In genomic region chr8:64871469-64872165, GRCm38 (mm10) we compare ENCODE assay signal across 9 mouse cellular contexts. TPM values are rescaled to one million over a fixed set of nuclear protein-coding genes. Genes with fewer than 3 reads are reported as not detected.
A peak's percentile ranks its signal among the peaks of the same experiment; 100 is the strongest.
DNase-seq lines count a peak whose midpoint lies in the region; ATAC-seq lines count a peak whose summit lies in the region.
"Had no signal": no experiment of that assay in that cellular context is flagged by ENCODE, and none has a peak within 500 bp of the region (broad histone marks: within the 10 kb centered on the region; RNA-seq: fewer than 3 reads in every experiment).

No protein-coding gene starts in this region.

- DNase-seq in gastrocnemius, postnatal 25 days = peak; percentile 8
- DNase-seq in gastrocnemius, adult 18-20 months (ENCODE audit: low spot score) = no peak
- DNase-seq in cerebellum, adult 18-20 months = peak; percentile 34 to 46
- peak; percentile 36 for DNase-seq in lung, postnatal 10 days
- no peak for DNase-seq in liver, embryonic 11.5 days (ENCODE audit: low spot score)
- DNase-seq in adrenal gland, postnatal 4 days (ENCODE audit: low spot score in 2 of 2) = no peak

- H3K9ac ChIP-seq in heart, embryonic 15.5 days = no peak overlapping the region
- H3K9ac ChIP-seq in midbrain, embryonic 13.5 days (replicated peaks) = no peak overlapping the region
- no peak overlapping the region for H3K9ac ChIP-seq in liver, embryonic 11.5 days (ENCODE audit: low read depth, low read length)
- H3K9ac ChIP-seq: neural tube, embryonic 13.5 days had no signal

- H3K27me3 ChIP-seq in heart, embryonic 15.5 days = no peaks in the 10 kb centered on the region
- no peaks in the 10 kb centered on the region for H3K27me3 ChIP-seq in midbrain, embryonic 13.5 days
- H3K27me3 ChIP-seq in liver, embryonic 11.5 days (replicated peaks; ENCODE audit: control insufficient read depth, insufficient read depth, low read length) = no peaks in the 10 kb centered on the region
- H3K27me3 ChIP-seq: neural tube, embryonic 13.5 days had no signal

- WGBS in heart, embryonic 15.5 days = 27% methylated on average over 12 of the region's 12 CpGs
- WGBS in midbrain, embryonic 13.5 days = 91% methylated on average over 12 of the region's 12 CpGs
- 67% methylated on average over 12 of the region's 12 CpGs for WGBS in liver, embryonic 11.5 days

- H3K4me2 ChIP-seq in heart, embryonic 15.5 days = peak overlapping the region; percentile 40
- no peak overlapping the region for H3K4me2 ChIP-seq in midbrain, embryonic 13.5 days (replicated peaks)
- H3K4me2 ChIP-seq in liver, embryonic 11.5 days = no peak overlapping the region
- H3K4me2 ChIP-seq: neural tube, embryonic 13.5 days had no signal

- H3K27ac ChIP-seq in heart, embryonic 15.5 days = peak overlapping the region; percentile 41
- H3K27ac ChIP-seq in midbrain, embryonic 13.5 days = no peak overlapping the region
- H3K27ac ChIP-seq in liver, embryonic 11.5 days (ENCODE audit: low read depth, low read length) = no peak overlapping the region
- H3K27ac ChIP-seq: neural tube, embryonic 13.5 days had no signal

- peaks cover 13% of the 10 kb centered on the region for H3K4me1 ChIP-seq in heart, embryonic 15.5 days (replicated peaks)
- H3K4me1 ChIP-seq in midbrain, embryonic 13.5 days (replicated peaks) = no peaks in the 10 kb centered on the region
- no peaks in the 10 kb centered on the region for H3K4me1 ChIP-seq in liver, embryonic 11.5 days (replicated peaks; ENCODE audit: control insufficient read depth, insufficient read depth, low read length)
- H3K4me1 ChIP-seq: neural tube, embryonic 13.5 days had no signal

- no peaks in the 10 kb centered on the region for H3K9me3 ChIP-seq in heart, embryonic 15.5 days (replicated peaks)
- H3K9me3 ChIP-seq in midbrain, embryonic 13.5 days = peaks cover 6% of the 10 kb centered on the region; the same call in 1 of the 2 replicates
- H3K9me3 ChIP-seq in liver, embryonic 11.5 days (ENCODE audit: control insufficient read depth, low read length) = no peaks in the 10 kb centered on the region
- H3K9me3 ChIP-seq: neural tube, embryonic 13.5 days had no signal

- H3K4me3 ChIP-seq in heart, embryonic 15.5 days = peak overlapping the region; percentile 9; the same call in 1 of the 2 replicates
- H3K4me3 ChIP-seq in midbrain, embryonic 13.5 days (replicated peaks) = no peak overlapping the region
- no peak overlapping the region for H3K4me3 ChIP-seq in liver, embryonic 11.5 days (ENCODE audit: low read depth, low read length)
- H3K4me3 ChIP-seq: neural tube, embryonic 13.5 days had no signal

- ATAC-seq in heart, embryonic 15.5 days (replicated peaks; ENCODE audit: insufficient number of reproducible peaks, insufficient read depth, low FRiP score, low read depth) = peak; percentile 60; the same call in 1 of the 2 replicates
- no peak for ATAC-seq in midbrain, embryonic 13.5 days
- ATAC-seq in liver, embryonic 11.5 days (replicated peaks; ENCODE audit: low FRiP score) = no peak

- H3K36me3 ChIP-seq in heart, embryonic 15.5 days = no peaks in the 10 kb centered on the region
- no peaks in the 10 kb centered on the region for H3K36me3 ChIP-seq in midbrain, embryonic 13.5 days
- H3K36me3 ChIP-seq in liver, embryonic 11.5 days (ENCODE audit: control insufficient read depth, insufficient read depth, low read length) = no peaks in the 10 kb centered on the region
- H3K36me3 ChIP-seq: neural tube, embryonic 13.5 days had no signal

RNA-seq across cellular contexts. Expression of gene Klhl2, which starts 21.8 kb away (rescaled TPM):
- 1 to 10 TPM; 5.3 to 6.6 TPM for total RNA-seq in gastrocnemius, postnatal 25 days (2021)
- total RNA-seq in gastrocnemius, adult 18-20 months (2021) = 1 to 10 TPM; 6.0 to 8.1 TPM
- 11.3 and 11.5 TPM in 2 replicates for polyA plus RNA-seq in heart, embryonic 15.5 days (2015; fragmentation: Nextera tagmentation; extraction: Ambion mirVana)
- 17.2 and 20.7 TPM in 2 replicates for polyA plus RNA-seq in midbrain, embryonic 13.5 days (2015; fragmentation: Nextera tagmentation; extraction: Ambion mirVana)
- polyA plus RNA-seq in liver, embryonic 11.5 days (2014; fragmentation: Nextera tagmentation; extraction: Ambion mirVana) = 9.7 and 10.1 TPM in 2 replicates
- 10 to 100 TPM; 36.0 to 38.3 TPM for total RNA-seq in adrenal gland, postnatal 4 days (2021)

Comparison
In these comparisons a context has a peak if more than half of its experiments do, and no peak if none do; other contexts are left out.
1. DNase-seq: peak in gastrocnemius, postnatal 25 days (single experiment), cerebellum, adult 18-20 months (2 of 2) and lung, postnatal 10 days (single experiment); none in gastrocnemius, adult 18-20 months (single experiment), liver, embryonic 11.5 days (single experiment) and adrenal gland, postnatal 4 days (0 of 2).
2. RNA of gene Klhl2, which starts 21.8 kb away (total RNA-seq): 36.0 to 38.3 TPM in adrenal gland, postnatal 4 days; 6.0 to 8.1 TPM in gastrocnemius, adult 18-20 months and 5.3 to 6.6 TPM in gastrocnemius, postnatal 25 days; every median in the first group is over 4 times any median in the second.